Mouse (Mus musculus): ENCODE results near the gene Acss2. TPM values are rescaled to one million over a fixed set of nuclear protein-coding genes. Genes with fewer than 3 reads are reported as not detected.

Gene Acss2
- total RNA-seq, 2 experiments from 2014 or later = 3.5 to 16.4 TPM

- ATAC-seq (replicated peaks; ENCODE audit: low FRiP score, poor library complexity, severe bottlenecking) = peak; percentile 60
Measured at GRCm38 (mm10) chr2:155624730-155625129, 107.0 kb downstream of the Acss2 start.

- ATAC-seq (replicated peaks; ENCODE audit: low FRiP score, poor library complexity, severe bottlenecking) = no peak
Measured at GRCm38 (mm10) chr2:155626277-155626676, 108.5 kb downstream of the Acss2 start.

DNA sequence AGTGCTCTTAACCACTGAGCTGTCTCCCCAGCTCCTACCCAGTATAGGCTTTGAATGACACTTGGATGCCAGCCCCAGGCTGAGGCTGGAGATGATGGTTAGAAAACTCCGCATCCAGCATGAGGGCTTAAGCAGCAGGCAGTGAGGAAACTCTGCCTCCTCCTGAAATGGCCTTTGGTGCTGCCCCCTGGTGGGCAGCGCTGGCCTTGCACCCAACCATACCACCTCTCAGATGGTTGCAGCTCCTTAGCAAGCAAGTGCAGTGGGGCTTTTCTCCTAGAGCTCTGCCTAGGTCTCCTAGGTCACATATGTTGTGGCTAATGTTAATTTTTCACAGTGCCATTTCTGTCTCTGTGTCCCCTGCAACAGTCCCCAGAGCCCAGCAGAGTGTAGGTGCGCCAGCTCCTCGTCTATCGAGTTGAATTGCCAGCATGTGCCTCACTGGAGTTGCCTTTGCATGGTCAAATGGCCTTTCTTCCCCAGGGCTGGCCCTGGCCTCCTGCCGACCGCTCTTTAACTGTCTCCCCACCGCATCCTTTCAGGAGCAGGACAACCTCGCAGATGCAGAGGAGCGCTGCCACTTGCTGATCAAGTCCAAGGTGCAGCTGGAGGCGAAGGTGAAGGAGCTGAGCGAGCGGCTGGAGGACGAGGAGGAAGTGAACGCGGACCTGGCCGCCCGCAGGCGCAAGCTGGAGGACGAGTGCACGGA, 109.4 kb downstream of the Acss2 start:
- ATAC-seq (replicated peaks; ENCODE audit: low FRiP score, poor library complexity, severe bottlenecking) = peak; percentile 63

DNA sequence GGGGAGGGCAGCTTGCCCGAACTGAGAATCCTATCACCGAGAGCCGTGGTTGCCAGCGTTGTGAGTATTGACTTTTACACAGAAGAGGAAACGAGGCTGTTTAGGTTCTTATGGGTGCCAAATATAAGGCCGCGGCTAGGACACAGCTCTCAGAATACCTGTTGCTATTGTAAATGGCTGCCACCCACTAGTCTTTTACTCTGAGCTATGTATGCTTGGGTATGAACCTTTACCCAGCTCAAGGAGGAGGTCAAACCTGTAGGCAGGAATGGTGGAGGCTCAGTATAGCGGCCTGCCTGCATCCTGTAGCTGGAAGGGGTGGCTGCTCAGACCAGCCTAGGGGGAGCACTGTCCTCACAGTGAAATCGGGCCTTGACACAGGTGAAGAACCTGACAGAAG, 110.4 kb downstream of the Acss2 start:
- no peak for ATAC-seq (replicated peaks; ENCODE audit: low FRiP score, poor library complexity, severe bottlenecking)

DNA sequence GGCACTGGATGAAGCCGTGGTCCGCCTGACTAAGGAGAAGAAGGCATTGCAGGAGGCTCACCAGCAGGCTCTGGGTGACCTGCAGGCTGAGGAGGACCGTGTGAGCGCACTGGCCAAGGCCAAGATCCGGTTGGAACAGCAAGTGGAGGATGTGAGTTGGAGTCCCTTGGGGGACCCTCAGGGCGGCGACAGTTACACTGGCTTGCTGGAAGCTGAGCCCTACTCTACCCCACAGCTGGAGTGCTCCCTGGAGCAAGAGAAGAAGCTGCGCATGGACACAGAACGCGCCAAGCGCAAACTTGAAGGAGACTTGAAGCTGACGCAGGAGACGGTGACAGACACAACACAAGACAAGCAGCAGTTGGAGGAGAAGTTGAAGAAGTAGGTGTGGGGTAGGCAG, 110.8 kb downstream of the Acss2 start:
- no peak for ATAC-seq (replicated peaks; ENCODE audit: low FRiP score, poor library complexity, severe bottlenecking)

DNA sequence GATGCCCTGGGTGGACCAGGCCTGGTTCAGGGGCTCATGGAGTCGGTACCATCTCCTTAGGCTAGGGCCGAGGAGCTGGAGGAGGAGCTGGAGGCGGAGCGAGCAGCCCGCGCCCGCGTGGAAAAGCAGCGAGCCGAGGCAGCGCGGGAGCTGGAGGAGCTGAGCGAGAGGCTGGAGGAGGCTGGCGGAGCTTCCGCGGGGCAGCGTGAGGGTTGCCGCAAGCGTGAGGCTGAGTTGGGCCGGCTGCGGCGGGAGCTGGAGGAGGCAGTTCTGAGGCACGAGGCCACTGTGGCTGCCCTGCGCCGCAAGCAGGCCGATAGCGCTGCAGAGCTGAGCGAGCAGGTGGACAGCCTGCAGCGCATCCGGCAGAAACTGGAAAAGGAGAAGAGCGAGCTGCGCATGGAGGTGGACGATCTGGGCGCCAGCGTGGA, 111.5 kb downstream of the Acss2 start:
- ATAC-seq (replicated peaks; ENCODE audit: low FRiP score, poor library complexity, severe bottlenecking) = no peak

DNA sequence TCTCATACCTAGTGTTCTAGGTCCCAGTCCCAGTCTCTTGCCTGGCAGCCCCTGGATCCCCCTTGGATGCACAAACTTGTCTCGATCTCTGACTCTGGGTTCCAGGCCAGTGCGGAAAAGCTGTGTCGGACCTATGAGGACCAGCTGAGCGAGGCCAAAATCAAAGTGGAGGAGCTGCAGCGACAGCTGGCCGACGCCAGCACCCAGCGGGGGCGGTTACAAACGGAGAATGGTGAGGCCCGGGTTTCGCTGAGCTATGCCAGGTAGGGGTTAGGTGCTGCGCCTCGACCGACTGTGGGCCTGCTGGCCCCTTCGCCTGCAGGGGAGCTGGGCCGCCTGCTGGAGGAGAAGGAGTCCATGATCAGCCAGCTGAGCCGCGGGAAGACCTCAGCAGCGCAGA, 112.4 kb downstream of the Acss2 start:
- no peak for ATAC-seq (replicated peaks; ENCODE audit: low FRiP score, poor library complexity, severe bottlenecking)

DNA sequence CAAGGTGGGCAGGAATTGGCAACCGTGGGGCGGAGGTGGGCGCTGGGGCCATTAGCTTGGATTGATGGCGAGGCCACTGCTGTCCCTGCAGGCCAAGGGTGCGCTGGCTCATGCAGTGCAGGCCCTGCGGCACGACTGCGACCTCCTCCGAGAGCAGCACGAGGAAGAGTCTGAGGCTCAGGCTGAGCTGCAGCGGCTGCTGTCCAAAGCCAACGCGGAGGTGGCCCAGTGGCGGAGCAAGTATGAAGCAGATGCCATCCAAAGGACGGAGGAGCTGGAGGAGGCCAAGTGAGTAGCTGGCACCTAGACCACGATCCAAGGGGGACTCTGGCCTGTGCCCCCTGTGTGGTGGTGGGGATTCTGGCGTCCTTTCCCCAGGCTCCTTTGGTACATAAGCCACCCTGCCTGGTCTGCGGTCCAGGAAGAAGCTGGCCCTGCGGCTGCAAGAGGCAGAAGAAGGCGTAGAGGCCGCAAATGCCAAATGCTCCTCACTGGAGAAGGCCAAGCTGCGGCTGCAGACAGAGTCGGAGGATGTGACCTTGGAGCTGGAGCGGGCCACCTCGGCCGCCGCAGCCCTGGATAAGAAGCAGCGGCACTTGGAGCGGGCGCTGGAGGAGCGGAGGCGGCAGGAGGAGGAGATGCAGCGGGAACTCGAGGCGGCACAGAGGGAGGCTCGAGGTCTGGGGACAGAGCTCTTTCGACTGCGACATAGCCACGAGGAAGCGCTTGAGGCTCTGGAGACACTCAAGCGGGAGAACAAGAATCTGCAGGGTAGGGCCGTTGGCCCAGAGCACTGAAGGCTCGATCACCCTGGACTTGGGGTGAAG, 113.1 kb downstream of the Acss2 start:
- ATAC-seq (replicated peaks; ENCODE audit: low FRiP score, poor library complexity, severe bottlenecking) = no peak

- no peak for ATAC-seq (replicated peaks; ENCODE audit: low FRiP score, poor library complexity, severe bottlenecking)
Measured at GRCm38 (mm10) chr2:155632138-155632936, 114.6 kb downstream of the Acss2 start.

DNA sequence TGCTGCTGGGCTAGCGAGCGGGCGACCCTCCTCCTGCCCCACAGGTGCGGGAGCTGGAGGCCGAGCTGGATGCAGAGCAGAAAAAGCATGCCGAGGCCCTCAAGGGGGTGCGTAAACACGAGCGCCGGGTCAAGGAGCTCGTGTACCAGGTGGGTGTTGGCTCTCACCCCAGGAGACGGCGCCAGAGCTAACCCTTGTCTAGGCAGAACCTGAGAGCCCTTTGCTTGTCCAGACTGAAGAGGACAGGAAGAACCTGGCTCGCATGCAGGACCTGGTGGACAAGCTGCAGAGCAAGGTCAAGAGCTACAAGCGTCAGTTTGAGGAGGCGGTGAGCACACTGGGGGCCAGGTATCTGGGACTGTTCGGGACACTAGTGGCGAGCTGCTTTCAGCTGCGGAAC, 115.4 kb downstream of the Acss2 start:
- no peak for ATAC-seq (replicated peaks; ENCODE audit: low FRiP score, poor library complexity, severe bottlenecking)

DNA sequence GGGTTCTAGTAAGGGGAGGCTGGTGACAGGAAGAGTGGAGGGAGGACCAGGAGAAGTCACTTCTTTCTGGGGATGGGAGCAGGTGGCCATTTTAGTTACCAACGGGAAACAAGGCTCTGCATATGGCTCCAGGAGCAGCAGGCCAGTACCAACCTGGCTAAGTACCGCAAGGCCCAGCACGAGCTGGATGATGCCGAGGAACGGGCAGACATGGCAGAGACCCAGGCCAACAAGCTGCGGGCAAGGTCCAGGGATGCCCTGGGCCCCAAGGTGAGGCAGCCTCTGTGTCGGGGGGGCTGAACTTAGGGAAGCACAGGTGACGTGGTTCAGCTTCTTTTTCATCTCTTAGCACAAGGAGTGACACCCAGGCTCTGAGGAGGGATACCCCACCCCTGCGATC, 116.0 kb downstream of the Acss2 start:
- ATAC-seq (replicated peaks; ENCODE audit: low FRiP score, poor library complexity, severe bottlenecking) = no peak

GRCm38 (mm10) chr2:155634562-155634961, 116.8 kb downstream of the Acss2 start:
- ATAC-seq (replicated peaks; ENCODE audit: low FRiP score, poor library complexity, severe bottlenecking) = no peak

Other genes starting within 250 kb of the Acss2 start
- gene Map1lc3a, start 241.7 kb upstream of the Acss2 start, total RNA-seq (2015; ENCODE audit: low replicate concordance) = 0.77 TPM in 1 of 2 replicates, not detected in the other
- gene Map1lc3a, start 241.7 kb upstream of the Acss2 start, total RNA-seq (2017; ENCODE audit: low replicate concordance) = 0.34 and 2.9 TPM in 2 replicates
- 9.4 and 17.6 TPM in 2 replicates for gene Pigu, start 160.5 kb upstream of the Acss2 start, total RNA-seq (2015; ENCODE audit: low replicate concordance)
- 5.6 TPM in 2 replicates for gene Pigu, start 160.5 kb upstream of the Acss2 start, total RNA-seq (2017; ENCODE audit: low replicate concordance)
- gene Trp53inp2, start 136.9 kb upstream of the Acss2 start, total RNA-seq (2015; ENCODE audit: low replicate concordance) = 7.1 and 15.6 TPM in 2 replicates
- 3.6 and 4.9 TPM in 2 replicates for gene Trp53inp2, start 136.9 kb upstream of the Acss2 start, total RNA-seq (2017; ENCODE audit: low replicate concordance)
- gene Ncoa6, start 44.1 kb upstream of the Acss2 start, total RNA-seq (2015; ENCODE audit: low replicate concordance) = 29.6 and 35.9 TPM in 2 replicates
- gene Ncoa6, start 44.1 kb upstream of the Acss2 start, total RNA-seq (2017; ENCODE audit: low replicate concordance) = 7.2 and 13.7 TPM in 2 replicates
- gene Ggt7, start 289 bp downstream of the Acss2 start, total RNA-seq (2015; ENCODE audit: low replicate concordance) = not detected in 2 replicates
- not detected in 2 replicates for gene Ggt7, start 289 bp downstream of the Acss2 start, total RNA-seq (2017; ENCODE audit: low replicate concordance)
- 6.5 and 7.1 TPM in 2 replicates for gene Gss, start 74.9 kb downstream of the Acss2 start, total RNA-seq (2015; ENCODE audit: low replicate concordance)
- 3.6 and 8.5 TPM in 2 replicates for gene Gss, start 74.9 kb downstream of the Acss2 start, total RNA-seq (2017; ENCODE audit: low replicate concordance)
- not detected in 2 replicates for gene Myh7b, start 93.3 kb downstream of the Acss2 start, total RNA-seq (2015; ENCODE audit: low replicate concordance)
- gene Myh7b, start 93.3 kb downstream of the Acss2 start, total RNA-seq (2017; ENCODE audit: low replicate concordance) = 0.14 TPM in 1 of 2 replicates, not detected in the other
- 41.2 and 41.7 TPM in 2 replicates for gene Trpc4ap, start 174.4 kb downstream of the Acss2 start, total RNA-seq (2015; ENCODE audit: low replicate concordance)
- 42.1 and 59.8 TPM in 2 replicates for gene Trpc4ap, start 174.4 kb downstream of the Acss2 start, total RNA-seq (2017; ENCODE audit: low replicate concordance)
- 6.7 and 7.3 TPM in 2 replicates for gene Edem2, start 211.5 kb downstream of the Acss2 start, total RNA-seq (2015; ENCODE audit: low replicate concordance)
- 8.2 and 9.8 TPM in 2 replicates for gene Edem2, start 211.5 kb downstream of the Acss2 start, total RNA-seq (2017; ENCODE audit: low replicate concordance)
- gene Gm17581, start 217.9 kb downstream of the Acss2 start, total RNA-seq (2015; ENCODE audit: low replicate concordance) = not detected in 2 replicates
- gene Gm17581, start 217.9 kb downstream of the Acss2 start, total RNA-seq (2017; ENCODE audit: low replicate concordance) = not detected in 2 replicates
- gene Procr, start 233.2 kb downstream of the Acss2 start, total RNA-seq (2015; ENCODE audit: low replicate concordance) = not detected in 2 replicates
- gene Procr, start 233.2 kb downstream of the Acss2 start, total RNA-seq (2017; ENCODE audit: low replicate concordance) = 0.51 TPM in 1 of 2 replicates, not detected in the other